Mouse (Mus musculus): ENCODE measurements around the gene Txnrd1.

- TF ChIP-seq CTCF (IDR thresholded peaks at IDR 0.05; ENCODE audit: extremely low read depth, insufficient read length, insufficient replicate concordance, low read depth, low read length) (no peak), POLR2A (IDR thresholded peaks at IDR 0.05; ENCODE audit: low read depth, low read length) (no peak)
These were observed 14.2 kb downstream of the Txnrd1 start for GRCm38 (mm10) chr10:82847821-82848459.

Data from small intestine, adult 2 months (tissue).